Mouse (Mus musculus): Measurements from ENCODE around the gene Il23a. TPM values are rescaled to one million over a fixed set of nuclear protein-coding genes. Genes with fewer than 3 reads are reported as not detected.

The Il23a gene
- 0.13 and 0.40 TPM in 2 replicates for polyA plus RNA-seq (2015; fragmentation: Nextera tagmentation; extraction: Ambion mirVana)

DNA sequence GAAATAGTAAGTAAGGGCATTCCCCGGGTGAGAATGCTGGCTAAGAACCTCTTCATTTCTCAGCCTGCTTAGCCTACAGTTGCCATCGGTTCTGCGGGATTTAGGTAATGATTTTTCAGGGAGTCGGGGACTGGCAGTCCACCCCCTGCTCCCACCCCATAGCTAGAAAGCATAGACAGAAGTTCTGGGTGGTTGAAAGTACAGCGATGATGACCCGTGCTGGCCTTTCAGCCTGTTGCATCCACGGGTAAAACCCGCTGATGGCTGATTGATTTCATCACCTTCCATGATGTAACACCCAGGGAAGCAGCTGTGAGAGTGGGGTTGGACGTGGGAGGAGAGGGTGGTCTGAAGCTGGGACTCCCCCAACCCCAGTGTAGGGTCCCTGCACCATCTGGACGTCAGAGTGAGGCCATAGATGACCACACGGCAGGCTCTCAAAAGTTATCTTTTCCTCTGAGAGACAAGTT lies at the start of gene Il23a:
Gene Il23a (minus strand): TSS at position 51 of the 470 bp plus-strand sequence.

DNA sequence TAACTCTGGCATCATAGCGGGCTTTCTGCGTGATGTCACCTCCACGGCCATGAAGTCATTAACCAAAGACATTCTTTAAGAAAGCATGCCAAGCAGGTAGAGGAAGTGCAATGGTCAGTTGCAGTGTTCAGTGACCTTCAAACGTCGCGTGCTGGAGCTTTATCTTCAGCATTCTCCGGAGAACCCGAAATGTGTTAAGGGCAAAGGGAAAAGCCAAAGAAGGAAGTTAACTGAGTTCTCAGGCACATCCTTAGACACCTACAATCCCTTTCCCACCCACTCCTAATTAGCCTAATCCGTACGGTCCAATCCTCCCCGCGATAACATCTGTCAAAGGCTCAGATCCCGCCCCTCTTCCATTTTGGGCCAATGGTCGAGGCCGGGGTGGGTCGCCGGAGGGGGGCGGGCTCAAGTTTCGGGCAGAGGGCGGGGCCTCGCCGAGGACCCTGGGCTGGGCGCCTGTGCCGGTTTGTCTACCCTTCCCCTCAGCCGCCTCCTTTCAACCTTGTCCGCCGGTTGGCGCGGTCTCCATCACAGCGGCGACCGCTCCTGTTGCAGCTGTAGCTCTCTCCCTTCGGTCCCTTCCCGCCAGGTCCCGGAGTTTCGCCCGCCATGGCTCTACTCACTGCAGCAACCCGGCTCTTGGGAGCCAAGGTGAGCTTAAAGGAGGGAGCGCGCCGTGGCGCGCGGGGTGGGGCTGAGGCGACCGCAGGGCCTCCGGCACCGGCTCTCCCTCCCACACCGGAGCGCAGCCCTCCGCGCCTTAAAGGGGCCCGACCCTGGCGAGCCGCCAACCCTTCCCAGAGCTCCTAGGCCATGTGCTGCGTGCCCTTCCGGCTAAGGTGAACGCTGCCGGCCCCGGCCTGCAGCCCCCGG lies 39.0 kb upstream of the Il23a start, which contains the start of gene Cs:
Gene Cs (plus strand): TSS at position 429 of the 876 bp plus-strand sequence.

GRCm38 (mm10) chr10:128322141-128323108 lies 23.9 kb upstream of the Il23a start, which contains the start of gene Cnpy2:
TSS of gene Cnpy2 (plus strand) at chr10:128322459.

DNA sequence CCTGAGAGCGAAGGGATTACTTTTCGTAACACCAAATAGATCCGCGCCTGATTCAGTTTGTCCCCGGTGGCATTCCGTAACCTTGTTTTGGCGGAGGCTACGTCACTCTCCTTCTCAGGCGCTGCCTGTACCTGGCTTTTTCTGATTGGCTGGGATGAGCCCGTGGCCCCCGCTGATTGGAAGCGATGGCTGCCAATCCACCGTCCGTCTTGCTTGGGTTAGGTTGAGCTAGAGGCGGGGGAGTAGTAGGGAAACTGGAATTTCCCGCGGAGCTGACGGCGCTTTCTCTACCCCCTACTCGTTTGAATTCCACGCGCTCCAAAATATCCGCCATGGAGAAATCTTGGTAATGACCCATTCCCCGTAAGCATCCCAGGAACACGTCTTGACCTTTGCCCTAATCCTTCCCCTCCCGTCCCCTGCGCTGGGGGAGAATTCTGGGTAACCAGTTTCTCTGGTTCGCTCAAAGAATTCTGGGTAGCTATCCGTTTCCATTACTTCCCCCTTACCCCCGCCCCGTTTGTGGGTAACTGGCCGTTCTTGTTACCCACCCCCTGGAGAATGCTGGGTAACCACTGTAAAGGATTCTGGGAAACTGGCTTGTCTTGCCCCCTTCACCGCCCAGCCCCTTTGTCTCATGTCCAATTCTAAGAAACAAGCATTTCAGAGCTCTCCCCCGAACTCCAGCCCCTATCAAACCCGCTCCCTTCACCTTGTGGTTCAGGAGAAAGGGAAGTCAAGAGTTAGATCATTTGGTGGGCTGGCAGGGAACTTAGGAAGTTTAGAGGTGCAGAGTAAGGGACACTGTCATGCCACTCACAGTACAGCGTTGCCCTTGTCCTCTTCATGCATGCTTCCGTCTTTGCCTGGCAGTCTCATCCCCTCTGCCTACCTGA lies 4.8 kb upstream of the Il23a start, which contains the start of gene Pan2:
Gene Pan2 (plus strand): TSS at position 210 of the 896 bp plus-strand sequence.

GRCm38 (mm10) chr10:128270287-128270841 lies 28.2 kb downstream of the Il23a start, which contains the start of gene Stat2:
TSS of gene Stat2 (plus strand) at chr10:128270559.

GRCm38 (mm10) chr10:128268371-128268770 lies 30.2 kb downstream of the Il23a start, which contains the start of gene Apof:
TSS of gene Apof (plus strand) at chr10:128268671.

GRCm38 (mm10) chr10:128253677-128254255 lies 44.8 kb downstream of the Il23a start, which contains the start of gene Apon:
TSS of gene Apon (plus strand) at chr10:128254096.

Other genes starting within 250 kb of the Il23a start
- gene Ptges3, start 239.8 kb downstream of the Il23a start, polyA plus RNA-seq (2015; fragmentation: Nextera tagmentation; extraction: Ambion mirVana): 362 and 422 TPM in 2 replicates
- 2,307 and 2,329 TPM in 2 replicates for gene Atp5b, start 215.5 kb downstream of the Il23a start, polyA plus RNA-seq (2015; fragmentation: Nextera tagmentation; extraction: Ambion mirVana)
- gene Baz2a, start 207.2 kb downstream of the Il23a start, polyA plus RNA-seq (2015; fragmentation: Nextera tagmentation; extraction: Ambion mirVana): 10.3 and 11.0 TPM in 2 replicates
- 6.5 and 7.0 TPM in 2 replicates for gene Rbms2, start 118.5 kb downstream of the Il23a start, polyA plus RNA-seq (2015; fragmentation: Nextera tagmentation; extraction: Ambion mirVana)
- gene Gls2, start 104.3 kb downstream of the Il23a start, polyA plus RNA-seq (2015; fragmentation: Nextera tagmentation; extraction: Ambion mirVana): 2.4 and 3.4 TPM in 2 replicates
- gene Spryd4, start 86.9 kb downstream of the Il23a start, polyA plus RNA-seq (2015; fragmentation: Nextera tagmentation; extraction: Ambion mirVana): 25.4 and 26.1 TPM in 2 replicates
- gene Mip, start 72.9 kb downstream of the Il23a start, polyA plus RNA-seq (2015; fragmentation: Nextera tagmentation; extraction: Ambion mirVana): not detected in 2 replicates
- 11.0 and 13.3 TPM in 2 replicates for gene Timeless, start 66.7 kb downstream of the Il23a start, polyA plus RNA-seq (2015; fragmentation: Nextera tagmentation; extraction: Ambion mirVana)
- gene Apon, start 44.7 kb downstream of the Il23a start, polyA plus RNA-seq (2015; fragmentation: Nextera tagmentation; extraction: Ambion mirVana): not detected in 2 replicates
- 0.52 and 0.73 TPM in 2 replicates for gene Apof, start 30.1 kb downstream of the Il23a start, polyA plus RNA-seq (2015; fragmentation: Nextera tagmentation; extraction: Ambion mirVana)
- gene Stat2, start 28.2 kb downstream of the Il23a start, polyA plus RNA-seq (2015; fragmentation: Nextera tagmentation; extraction: Ambion mirVana): 12.7 and 12.8 TPM in 2 replicates
- 11.9 and 14.3 TPM in 2 replicates for gene Pan2, start 4.6 kb upstream of the Il23a start, polyA plus RNA-seq (2015; fragmentation: Nextera tagmentation; extraction: Ambion mirVana)
- 196 and 205 TPM in 2 replicates for gene Cnpy2, start 23.7 kb upstream of the Il23a start, polyA plus RNA-seq (2015; fragmentation: Nextera tagmentation; extraction: Ambion mirVana)
- 251 and 275 TPM in 2 replicates for gene Cs, start 39.0 kb upstream of the Il23a start, polyA plus RNA-seq (2015; fragmentation: Nextera tagmentation; extraction: Ambion mirVana)
- 53.4 and 56.3 TPM in 2 replicates for gene Coq10a, start 70.2 kb upstream of the Il23a start, polyA plus RNA-seq (2015; fragmentation: Nextera tagmentation; extraction: Ambion mirVana)
- 10.7 and 13.3 TPM in 2 replicates for gene Ankrd52, start 78.4 kb upstream of the Il23a start, polyA plus RNA-seq (2015; fragmentation: Nextera tagmentation; extraction: Ambion mirVana)
- 0.67 and 1.3 TPM in 2 replicates for gene Slc39a5, start 102.5 kb upstream of the Il23a start, polyA plus RNA-seq (2015; fragmentation: Nextera tagmentation; extraction: Ambion mirVana)
- 145 TPM in 2 replicates for gene Nabp2, start 112.7 kb upstream of the Il23a start, polyA plus RNA-seq (2015; fragmentation: Nextera tagmentation; extraction: Ambion mirVana)
- 65.5 and 72.9 TPM in 2 replicates for gene Rnf41, start 112.9 kb upstream of the Il23a start, polyA plus RNA-seq (2015; fragmentation: Nextera tagmentation; extraction: Ambion mirVana)
- gene Smarcc2, start 160.5 kb upstream of the Il23a start, polyA plus RNA-seq (2015; fragmentation: Nextera tagmentation; extraction: Ambion mirVana): 93.1 and 115 TPM in 2 replicates
- 1,126 and 1,148 TPM in 2 replicates for gene Myl6, start 195.4 kb upstream of the Il23a start, polyA plus RNA-seq (2015; fragmentation: Nextera tagmentation; extraction: Ambion mirVana)
- 8.3 and 8.4 TPM in 2 replicates for gene Myl6b, start 199.9 kb upstream of the Il23a start, polyA plus RNA-seq (2015; fragmentation: Nextera tagmentation; extraction: Ambion mirVana)
- gene Esyt1, start 227.1 kb upstream of the Il23a start, polyA plus RNA-seq (2015; fragmentation: Nextera tagmentation; extraction: Ambion mirVana): 16.5 and 17.8 TPM in 2 replicates
- 13.7 and 14.0 TPM in 2 replicates for gene Zc3h10, start 249.0 kb upstream of the Il23a start, polyA plus RNA-seq (2015; fragmentation: Nextera tagmentation; extraction: Ambion mirVana)

Measured in neural tube, postnatal 0 days (tissue).